Mouse (Mus musculus): ENCODE data around the gene Asic4. TPM values are rescaled to one million over a fixed set of nuclear protein-coding genes. Genes with fewer than 3 reads are reported as not detected.

Asic4 gene
- polyA plus RNA-seq (2012; rRNA removed), result 0.82 and 1.0 TPM in 2 replicates

DNA sequence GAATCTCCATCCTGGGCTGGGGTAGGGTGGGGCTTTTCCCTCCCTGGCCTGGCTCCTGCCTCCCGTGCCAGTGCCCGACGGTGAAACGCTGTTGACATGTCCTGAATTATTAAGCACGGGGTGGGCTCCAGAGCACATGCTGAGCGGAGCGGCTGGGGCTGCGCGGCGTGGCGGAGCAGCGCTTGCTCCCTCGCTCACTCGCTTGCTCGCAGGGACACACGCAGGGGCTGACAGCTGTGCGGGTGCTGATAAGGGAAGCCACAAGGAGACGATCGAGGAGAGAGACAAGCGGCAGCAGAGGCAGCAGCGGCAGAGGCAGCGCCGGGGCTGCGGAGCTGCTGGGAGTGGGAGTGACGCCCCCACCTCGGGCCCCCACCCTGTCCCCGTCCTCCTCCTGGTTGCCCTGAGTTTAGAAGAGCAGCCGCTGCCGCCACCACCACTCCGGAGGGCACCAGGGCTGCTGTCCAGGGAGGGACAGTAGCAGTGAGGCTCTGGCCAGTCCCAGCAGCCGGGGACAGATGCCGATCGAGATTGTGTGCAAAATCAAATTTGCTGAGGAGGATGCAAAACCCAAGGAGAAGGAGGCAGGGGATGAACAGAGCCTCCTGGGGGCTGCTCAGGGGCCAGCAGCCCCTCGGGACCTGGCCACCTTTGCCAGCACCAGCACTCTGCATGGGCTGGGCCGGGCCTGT lies at the start of gene Asic4:
Asic4 (plus strand) TSS at position 123 of the 692 bp plus-strand sequence.
- Histone ChIP-seq H3K4me3 (ENCODE audit: control insufficient read depth, low read depth, low read length) (no peak within 1 kb of the TSS), H3K27me3 (ENCODE audit: control insufficient read depth, insufficient read depth, low read length) (0 out of 2 replicates have a peak, but pooled peaks cover 2% of the 10 kb centered on the region), H3K27ac (ENCODE audit: control insufficient read depth, insufficient read depth, low read depth, low read length) (no peak within 1 kb of the TSS), H3K4me1 (ENCODE audit: control insufficient read depth, insufficient read depth, low read length) (peaks cover 14% of the 10 kb centered on the region), H3K36me3 (ENCODE audit: control insufficient read depth, insufficient read depth, low read length) (no peaks in the 10 kb centered on the region)
- TF ChIP-seq POLR2A (IDR thresholded peaks at IDR 0.05; ENCODE audit: control insufficient read depth, low read depth, low read length), result no peak

DNA sequence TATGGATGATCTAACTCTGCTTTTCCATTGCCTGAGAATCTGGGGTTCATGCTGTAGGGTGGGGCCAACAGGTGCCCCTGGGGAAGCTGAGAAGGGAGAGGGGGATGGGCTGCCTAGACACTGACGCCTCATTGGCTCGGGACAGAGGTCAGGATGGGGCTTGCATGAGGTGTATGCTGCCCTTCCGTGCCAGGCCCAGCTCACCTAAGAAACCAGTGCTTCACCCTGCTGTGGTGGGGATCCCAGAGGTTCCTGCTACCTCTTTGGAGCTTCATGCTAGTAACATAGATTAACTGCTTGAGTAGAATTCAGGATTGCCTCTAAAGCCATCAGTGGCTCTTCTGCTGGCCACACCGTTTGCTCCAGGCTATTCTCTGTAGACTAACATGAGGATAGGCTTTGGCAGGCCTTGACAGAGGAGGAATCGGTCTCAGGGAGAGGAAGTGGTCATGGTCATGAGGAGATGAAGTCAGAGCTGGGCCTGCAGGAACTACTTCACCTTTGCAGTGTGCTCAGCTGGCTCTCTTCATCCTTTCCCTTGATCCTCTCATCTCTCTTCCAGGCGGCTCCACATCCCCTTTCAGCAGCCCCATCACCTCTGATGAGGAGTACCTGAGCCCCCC lies 49.6 kb upstream of the Asic4 start:
- H3K27me3 ChIP-seq (ENCODE audit: control insufficient read depth, insufficient read depth, low read length), result no peaks in the 10 kb centered on the region
- no peak overlapping the region for H3K27ac ChIP-seq (ENCODE audit: control insufficient read depth, insufficient read depth, low read depth, low read length)
- no peak overlapping the region for H3K4me3 ChIP-seq (ENCODE audit: control insufficient read depth, low read depth, low read length)
- no peak for TF ChIP-seq CTCF (IDR thresholded peaks at IDR 0.05; ENCODE audit: control insufficient read depth, insufficient read depth, insufficient replicate concordance, low read depth, low read length)
- no peak for TF ChIP-seq POLR2A (IDR thresholded peaks at IDR 0.05; ENCODE audit: control insufficient read depth, low read depth, low read length)
- no peaks in the 10 kb centered on the region for H3K36me3 ChIP-seq (ENCODE audit: control insufficient read depth, insufficient read depth, low read length)
- H3K4me1 ChIP-seq (ENCODE audit: control insufficient read depth, insufficient read depth, low read length), result peaks cover 8% of the 10 kb centered on the region

DNA sequence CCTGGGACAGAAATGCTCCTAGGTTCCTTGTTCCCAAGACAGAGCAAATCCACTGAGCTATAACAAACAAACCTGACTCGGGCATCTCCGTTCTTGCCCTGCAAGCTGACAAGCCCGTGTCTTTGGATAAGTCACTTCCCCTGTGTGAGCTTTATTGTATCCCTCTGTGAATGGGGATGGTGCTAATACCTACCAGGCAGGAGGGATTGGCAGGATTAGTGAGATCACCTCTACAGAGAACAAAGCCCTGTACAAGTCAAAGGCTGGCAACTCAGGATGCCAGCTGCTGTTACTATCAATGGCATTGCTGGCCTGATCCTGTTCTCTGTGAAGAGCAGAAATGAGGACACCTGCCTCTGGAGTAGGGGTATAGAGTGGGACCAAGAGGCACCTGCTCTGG lies 44.7 kb upstream of the Asic4 start:
- H3K4me3 ChIP-seq (ENCODE audit: control insufficient read depth, low read depth, low read length), result no peak overlapping the region
- H3K27me3 ChIP-seq (ENCODE audit: control insufficient read depth, insufficient read depth, low read length), result no peaks in the 10 kb centered on the region
- H3K27ac ChIP-seq (ENCODE audit: control insufficient read depth, insufficient read depth, low read depth, low read length), result no peak overlapping the region
- H3K36me3 ChIP-seq (ENCODE audit: control insufficient read depth, insufficient read depth, low read length), result no peaks in the 10 kb centered on the region
- H3K4me1 ChIP-seq (ENCODE audit: control insufficient read depth, insufficient read depth, low read length), result no peaks in the 10 kb centered on the region
- TF ChIP-seq POLR2A (IDR thresholded peaks at IDR 0.05; ENCODE audit: control insufficient read depth, low read depth, low read length) (no peak), CTCF (IDR thresholded peaks at IDR 0.05; ENCODE audit: control insufficient read depth, insufficient read depth, insufficient replicate concordance, low read depth, low read length) (no peak)

DNA sequence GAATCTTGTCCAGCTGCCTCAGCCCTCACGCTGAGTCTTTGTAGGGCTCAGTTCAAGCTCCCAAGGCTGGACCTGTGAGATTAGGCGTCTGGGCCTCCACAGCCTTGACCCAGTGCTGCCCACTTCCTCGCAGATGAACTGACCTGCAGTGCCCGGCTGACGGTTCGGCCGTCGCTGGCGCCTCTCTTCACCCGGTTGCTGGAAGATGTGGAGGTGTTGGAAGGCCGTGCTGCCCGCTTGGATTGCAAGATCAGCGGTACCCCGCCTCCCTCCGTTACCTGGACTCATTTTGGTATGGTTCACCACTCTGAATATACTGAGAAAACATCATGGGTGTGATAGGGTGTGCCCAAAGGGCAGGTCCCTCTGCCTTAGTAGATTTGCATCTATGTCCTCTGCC lies 44.1 kb upstream of the Asic4 start:
- no peaks in the 10 kb centered on the region for H3K4me1 ChIP-seq (ENCODE audit: control insufficient read depth, insufficient read depth, low read length)
- no peak overlapping the region for H3K4me3 ChIP-seq (ENCODE audit: control insufficient read depth, low read depth, low read length)
- no peak overlapping the region for H3K27ac ChIP-seq (ENCODE audit: control insufficient read depth, insufficient read depth, low read depth, low read length)
- H3K36me3 ChIP-seq (ENCODE audit: control insufficient read depth, insufficient read depth, low read length), result no peaks in the 10 kb centered on the region
- no peak for TF ChIP-seq CTCF (IDR thresholded peaks at IDR 0.05; ENCODE audit: control insufficient read depth, insufficient read depth, insufficient replicate concordance, low read depth, low read length)
- TF ChIP-seq POLR2A (IDR thresholded peaks at IDR 0.05; ENCODE audit: control insufficient read depth, low read depth, low read length), result no peak
- no peaks in the 10 kb centered on the region for H3K27me3 ChIP-seq (ENCODE audit: control insufficient read depth, insufficient read depth, low read length)

DNA sequence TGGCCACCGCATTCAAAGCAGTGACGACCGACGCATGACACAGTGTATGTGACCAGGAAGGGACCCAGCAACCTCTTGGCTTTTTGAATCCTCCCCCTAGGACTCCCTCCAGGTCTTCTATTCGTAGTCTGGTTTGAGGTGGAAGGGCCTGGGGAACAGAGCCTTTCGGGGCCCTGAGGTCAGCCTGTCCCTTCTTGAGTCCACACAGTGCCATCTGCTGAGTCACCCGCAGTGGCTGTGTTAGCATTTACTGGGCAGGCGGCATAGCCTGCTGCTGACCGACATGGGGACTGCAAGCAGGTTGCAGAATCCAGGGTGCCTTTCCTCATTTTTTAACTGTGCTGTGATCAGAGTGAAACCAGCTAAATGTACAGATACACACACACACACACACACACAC lies 43.2 kb upstream of the Asic4 start:
- TF ChIP-seq CTCF (IDR thresholded peaks at IDR 0.05; ENCODE audit: control insufficient read depth, insufficient read depth, insufficient replicate concordance, low read depth, low read length) (no peak), POLR2A (IDR thresholded peaks at IDR 0.05; ENCODE audit: control insufficient read depth, low read depth, low read length) (no peak)
- Histone ChIP-seq H3K4me3 (ENCODE audit: control insufficient read depth, low read depth, low read length) (no peak overlapping the region), H3K27ac (ENCODE audit: control insufficient read depth, insufficient read depth, low read depth, low read length) (no peak overlapping the region), H3K36me3 (ENCODE audit: control insufficient read depth, insufficient read depth, low read length) (no peaks in the 10 kb centered on the region), H3K27me3 (ENCODE audit: control insufficient read depth, insufficient read depth, low read length) (no peaks in the 10 kb centered on the region), H3K4me1 (ENCODE audit: control insufficient read depth, insufficient read depth, low read length) (no peaks in the 10 kb centered on the region)

DNA sequence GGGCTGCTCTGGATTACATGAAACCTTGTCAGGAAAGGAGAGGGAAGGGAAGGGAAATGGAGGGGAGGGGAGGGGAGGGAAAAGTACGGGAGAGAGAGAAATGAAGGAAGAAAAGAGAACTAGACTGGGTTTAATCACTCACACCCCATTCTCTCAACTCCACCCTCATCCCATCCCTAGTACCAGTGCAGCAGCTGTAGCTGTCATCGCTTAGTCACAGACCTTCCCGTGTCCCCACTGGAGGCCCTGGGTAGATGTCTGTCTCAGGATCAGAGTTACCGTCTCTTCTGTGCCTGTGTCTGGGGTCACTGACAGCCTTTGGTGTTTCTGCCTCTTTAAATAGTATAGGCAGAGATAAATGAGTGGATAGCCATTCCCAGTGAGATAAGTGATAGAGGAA lies 42.0 kb upstream of the Asic4 start:
- Histone ChIP-seq H3K4me3 (ENCODE audit: control insufficient read depth, low read depth, low read length) (no peak overlapping the region), H3K27me3 (ENCODE audit: control insufficient read depth, insufficient read depth, low read length) (no peaks in the 10 kb centered on the region), H3K4me1 (ENCODE audit: control insufficient read depth, insufficient read depth, low read length) (no peaks in the 10 kb centered on the region), H3K36me3 (ENCODE audit: control insufficient read depth, insufficient read depth, low read length) (no peaks in the 10 kb centered on the region), H3K27ac (ENCODE audit: control insufficient read depth, insufficient read depth, low read depth, low read length) (no peak overlapping the region)
- TF ChIP-seq CTCF (IDR thresholded peaks at IDR 0.05; ENCODE audit: control insufficient read depth, insufficient read depth, insufficient replicate concordance, low read depth, low read length) (no peak), POLR2A (IDR thresholded peaks at IDR 0.05; ENCODE audit: control insufficient read depth, low read depth, low read length) (no peak)

DNA sequence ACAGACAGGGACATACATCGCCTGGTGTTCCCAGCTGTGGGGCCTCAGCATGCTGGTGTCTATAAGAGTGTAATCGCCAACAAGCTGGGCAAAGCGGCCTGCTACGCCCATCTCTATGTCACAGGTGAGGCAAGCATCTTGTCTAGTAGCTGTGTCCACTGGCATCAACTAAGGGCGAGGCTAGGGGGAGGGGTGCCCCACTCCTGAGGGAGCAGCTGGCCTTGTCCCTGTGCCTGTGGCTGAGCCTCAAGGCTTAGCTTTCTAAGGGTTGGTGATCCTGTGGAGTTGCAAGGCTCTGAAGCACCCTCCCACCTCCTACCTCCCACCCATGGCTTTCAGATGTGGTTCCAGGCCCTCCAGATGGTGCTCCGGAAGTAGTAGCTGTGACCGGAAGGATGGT lies 40.3 kb upstream of the Asic4 start:
- Histone ChIP-seq H3K4me1 (ENCODE audit: control insufficient read depth, insufficient read depth, low read length) (no peaks in the 10 kb centered on the region), H3K36me3 (ENCODE audit: control insufficient read depth, insufficient read depth, low read length) (no peaks in the 10 kb centered on the region), H3K4me3 (ENCODE audit: control insufficient read depth, low read depth, low read length) (no peak overlapping the region), H3K27me3 (ENCODE audit: control insufficient read depth, insufficient read depth, low read length) (no peaks in the 10 kb centered on the region), H3K27ac (ENCODE audit: control insufficient read depth, insufficient read depth, low read depth, low read length) (no peak overlapping the region)
- TF ChIP-seq POLR2A (IDR thresholded peaks at IDR 0.05; ENCODE audit: control insufficient read depth, low read depth, low read length) (no peak), CTCF (IDR thresholded peaks at IDR 0.05; ENCODE audit: control insufficient read depth, insufficient read depth, insufficient replicate concordance, low read depth, low read length) (no peak)
